Mouse (Mus musculus) intestine, embryonic 16.5 days (tissue): Measurements from ENCODE around the gene Glo1. TPM values are rescaled to one million over a fixed set of nuclear protein-coding genes. Genes with fewer than 3 reads are reported as not detected.
A peak's percentile ranks its signal among the peaks of the same experiment; 100 is the strongest.

Experiments used
- ATAC-seq: fragments of 200-750 bp; cut with Nextera tagmentation; 2 replicates; pipeline ENCODE4 v1.8.0; 2017; ENCODE audit warnings: moderate TSS enrichment, moderate library complexity
- H3K27ac ChIP-seq: fragments of 300-500 bp; sonication (generic); 2 replicates; pipeline ENCODE4 v1.5.1; 2014; ENCODE audit warnings: mild to moderate bottlenecking, low read length
- H3K27me3 ChIP-seq: fragments of 300-500 bp; sonication (generic); replicated peaks from 2 replicates; pipeline ENCODE4 v1.6.1; 2014; ENCODE audit warnings: low read length, control low read depth, mixed read lengths; ENCODE audit not compliant: control insufficient read depth, insufficient read depth
- H3K36me3 ChIP-seq: fragments of 300-500 bp; sonication (generic); 2 replicates; pipeline ENCODE4 v1.6.1; 2014; ENCODE audit warnings: low read length, control low read depth; ENCODE audit not compliant: control insufficient read depth, insufficient read depth
- H3K4me1 ChIP-seq: fragments of 300-500 bp; sonication (generic); 2 replicates; pipeline ENCODE4 v1.6.1; 2014; ENCODE audit warnings: low read length, control low read depth, mixed read lengths; ENCODE audit not compliant: control insufficient read depth, insufficient read depth
- H3K4me2 ChIP-seq: fragments of 300-500 bp; sonication (generic); 2 replicates; pipeline ENCODE4 v1.6.1; 2014; ENCODE audit warnings: low read depth, low read length, control low read depth
- H3K4me3 ChIP-seq: fragments of 300-500 bp; sonication (generic); 2 replicates; pipeline ENCODE4 v1.5.1; 2014; ENCODE audit warnings: mild to moderate bottlenecking, low read length
- H3K9ac ChIP-seq: fragments of 300-500 bp; sonication (generic); 2 replicates; pipeline ENCODE4 v1.6.1; 2014; ENCODE audit warnings: low read depth, low read length
- H3K9me3 ChIP-seq: fragments of 300-500 bp; sonication (generic); 2 replicates; pipeline ENCODE4 v1.6.1; 2016; ENCODE audit warnings: low read length, control low read depth; ENCODE audit not compliant: control insufficient read depth
- WGBS: fragments of 180-500 bp; shearing (Covaris S2); extraction: QIAGEN DNeasy Blood & Tissue Kit; methylation state at CpG from one replicate; pipeline ENCODE4 v1.1.7; 2014; 5-methylcytosine and 5-hydroxymethylcytosine counted together
- polyA plus RNA-seq: library from polyadenylated mRNA; unstranded; fragments of >200 nt; fragmentation: Nextera tagmentation; extraction: Ambion mirVana; gene quantifications from 2 replicates; pipeline ENCODE4 v1.2.1, GENCODE M21; 2015

Gene Glo1
- polyA plus RNA-seq, 1 experiment from 2014 or later = 240 TPM

DNA sequence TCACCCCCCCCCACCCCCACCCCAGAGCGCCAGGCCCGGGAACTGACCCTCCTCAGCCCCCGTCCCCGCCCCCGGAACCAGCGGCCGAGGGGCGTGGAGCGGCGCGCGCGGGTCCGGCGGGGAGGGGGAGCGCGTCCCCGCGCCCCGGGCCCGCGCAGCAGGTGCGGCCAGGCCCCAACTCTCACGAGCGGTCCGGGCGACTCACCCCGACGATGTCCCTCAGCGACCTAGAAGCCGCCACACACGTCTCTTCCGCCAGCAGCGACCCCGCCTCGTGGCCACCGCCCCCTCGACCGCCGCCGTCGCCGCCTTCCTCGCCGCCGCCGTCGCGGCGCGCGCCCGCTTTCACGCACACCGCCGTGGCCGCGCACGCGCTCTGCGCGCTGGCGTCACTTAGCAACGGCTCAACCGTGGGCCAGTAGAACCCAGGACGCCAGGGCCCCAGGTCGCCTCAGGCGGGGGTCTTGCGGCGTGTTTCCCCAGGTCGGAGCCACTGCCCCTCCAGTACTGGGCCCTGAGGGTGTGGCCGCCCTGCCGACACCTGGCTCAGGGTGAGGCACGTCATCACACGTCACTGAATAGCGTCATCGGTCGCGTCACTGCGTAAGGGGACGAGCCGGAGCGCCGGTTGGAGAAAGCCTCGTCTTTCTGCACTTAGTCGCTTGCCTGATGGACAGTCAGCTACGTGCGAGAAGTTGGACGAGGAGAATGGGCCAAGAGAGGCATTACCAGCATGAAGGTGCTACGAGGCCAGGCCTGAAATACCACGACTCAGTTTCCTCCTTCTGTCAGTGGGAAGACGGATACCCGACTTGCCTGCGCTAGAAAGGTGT lies 50.5 kb downstream of the Glo1 start, which contains the start of gene Btbd9:
Gene Btbd9 (minus strand): TSS at position 548 of the 833 bp plus-strand sequence.
- H3K9ac ChIP-seq = peak within 1 kb of the TSS; percentile 82
- peak within 1 kb of the TSS; percentile 78 for H3K4me2 ChIP-seq
- ATAC-seq = peak; percentile 90
- H3K9me3 ChIP-seq = no peaks in the 10 kb centered on the region
- no peaks in the 10 kb centered on the region for H3K36me3 ChIP-seq
- under 1% methylated on average over 88 of the region's 94 CpGs for WGBS
- peak within 1 kb of the TSS; percentile 88 for H3K4me3 ChIP-seq
- no peaks in the 10 kb centered on the region for H3K27me3 ChIP-seq
- peak within 1 kb of the TSS; percentile 84 for H3K27ac ChIP-seq
- peaks cover 8% of the 10 kb centered on the region; the same call in 1 of the 2 replicates for H3K4me1 ChIP-seq

DNA sequence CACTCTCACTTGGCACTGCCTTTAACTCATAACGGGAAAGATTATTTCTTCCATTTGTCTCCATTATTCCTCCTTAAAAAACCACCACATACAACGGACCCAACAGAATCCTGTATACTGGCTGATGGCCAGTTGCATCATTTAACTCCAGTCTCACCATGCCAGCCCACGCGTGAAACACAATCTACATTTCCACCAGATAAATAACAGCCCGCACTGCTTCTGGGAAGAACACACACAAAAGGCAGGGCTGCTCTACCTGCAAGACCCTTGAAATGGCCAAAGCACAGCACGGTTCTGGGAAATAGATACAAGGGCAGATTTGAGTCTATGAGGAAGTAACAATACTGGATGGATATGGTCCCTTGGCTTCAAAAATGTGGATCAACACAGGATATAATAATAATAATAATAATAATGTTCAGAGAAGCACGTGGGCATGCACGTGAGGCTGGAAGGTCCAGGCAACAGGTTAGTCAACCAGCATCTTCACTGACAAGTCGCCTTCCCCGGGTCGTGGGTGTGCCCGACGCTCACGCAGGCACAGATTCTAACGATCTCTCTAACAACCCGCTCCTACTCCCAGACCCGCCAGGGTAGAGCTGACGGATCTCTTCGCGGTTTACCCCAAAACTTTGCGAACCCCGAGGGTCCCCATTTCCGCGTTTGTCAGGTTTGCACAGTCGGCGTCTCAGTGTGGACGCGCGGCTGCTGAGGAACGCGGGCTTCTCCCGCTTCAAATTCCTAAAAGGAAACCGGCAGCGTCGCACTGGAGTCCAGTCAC lies 51.4 kb downstream of the Glo1 start:
- H3K36me3 ChIP-seq = no peaks in the 10 kb centered on the region
- no peaks in the 10 kb centered on the region for H3K27me3 ChIP-seq
- ATAC-seq = no peak; the same call in none of the 2 replicates
- H3K4me3 ChIP-seq = peak overlapping the region; percentile 88
- no peaks in the 10 kb centered on the region for H3K9me3 ChIP-seq
- H3K27ac ChIP-seq = peak overlapping the region; percentile 84
- H3K4me1 ChIP-seq = peaks cover 12% of the 10 kb centered on the region
- H3K9ac ChIP-seq = peak overlapping the region; percentile 82
- 5% methylated on average over 35 of the region's 35 CpGs for WGBS
- peak overlapping the region; percentile 78 for H3K4me2 ChIP-seq

GRCm38 (mm10) chr17:30574783-30575075 lies 51.9 kb downstream of the Glo1 start:
- no peak for ATAC-seq
- Histone ChIP-seq H3K4me2 (peak overlapping the region; percentile 78), H3K27me3 (no peaks in the 10 kb centered on the region), H3K4me1 (peaks cover 15% of the 10 kb centered on the region), H3K9me3 (no peaks in the 10 kb centered on the region), H3K36me3 (no peaks in the 10 kb centered on the region), H3K9ac (no peak overlapping the region), H3K4me3 (no peak overlapping the region), H3K27ac (no peak overlapping the region)
- 70% methylated on average over 8 of the region's 8 CpGs for WGBS

DNA sequence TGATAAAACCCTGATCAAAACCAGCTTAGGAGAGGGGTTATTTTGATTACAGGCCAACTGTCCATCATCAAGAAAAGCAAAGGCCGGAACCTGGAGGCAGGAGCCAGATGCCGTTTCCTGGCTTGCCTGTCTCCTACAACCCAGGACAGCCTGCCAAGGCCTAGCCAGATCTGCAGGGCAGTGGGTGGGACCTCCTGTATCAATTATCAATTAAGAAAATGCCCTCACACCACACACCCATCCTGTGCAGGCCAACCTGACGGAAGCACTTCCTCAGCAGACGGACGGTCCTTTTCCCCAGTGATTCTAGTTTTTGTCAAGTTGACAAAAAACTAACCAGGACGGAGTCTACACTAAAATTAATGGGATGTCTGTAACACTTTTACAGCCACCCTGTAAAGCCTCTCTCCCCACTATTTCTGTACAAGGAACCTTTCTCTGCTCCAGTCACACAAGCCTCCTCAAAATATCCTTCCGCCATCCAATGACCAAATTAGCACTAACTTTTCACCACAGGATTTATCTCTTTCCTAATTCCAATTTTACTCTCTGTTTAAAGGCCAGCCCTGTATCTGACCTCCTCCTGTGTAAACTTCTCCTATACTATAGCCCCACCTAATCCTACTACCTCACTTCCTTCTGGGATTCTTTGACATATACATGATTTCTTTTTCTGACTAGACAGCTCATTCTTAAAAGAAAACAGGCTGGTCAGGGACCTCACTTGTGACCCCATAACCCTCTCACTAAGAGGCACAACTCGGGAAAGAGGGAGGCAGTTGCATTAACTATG lies 52.5 kb downstream of the Glo1 start:
- ATAC-seq = no peak
- H3K27me3 ChIP-seq = no peaks in the 10 kb centered on the region
- WGBS = 66% methylated on average over 8 of the region's 8 CpGs
- H3K9me3 ChIP-seq = no peaks in the 10 kb centered on the region
- H3K9ac ChIP-seq = no peak overlapping the region
- no peaks in the 10 kb centered on the region for H3K36me3 ChIP-seq
- H3K27ac ChIP-seq = no peak overlapping the region
- peaks cover 15% of the 10 kb centered on the region for H3K4me1 ChIP-seq
- H3K4me3 ChIP-seq = no peak overlapping the region
- H3K4me2 ChIP-seq = no peak overlapping the region

GRCm38 (mm10) chr17:30570971-30571370 lies 55.7 kb downstream of the Glo1 start:
- peaks cover 10% of the 10 kb centered on the region for H3K4me1 ChIP-seq
- no peak overlapping the region for H3K9ac ChIP-seq
- H3K4me3 ChIP-seq = no peak overlapping the region
- no peak overlapping the region for H3K27ac ChIP-seq
- no peak for ATAC-seq
- no peak overlapping the region for H3K4me2 ChIP-seq
- H3K36me3 ChIP-seq = no peaks in the 10 kb centered on the region
- 45% methylated on average over 3 of the region's 3 CpGs for WGBS
- no peaks in the 10 kb centered on the region for H3K27me3 ChIP-seq
- no peaks in the 10 kb centered on the region for H3K9me3 ChIP-seq

- H3K27me3 ChIP-seq = no peaks in the 10 kb centered on the region
- no peak overlapping the region for H3K4me2 ChIP-seq
- H3K9me3 ChIP-seq = no peaks in the 10 kb centered on the region
- no peak overlapping the region for H3K9ac ChIP-seq
- 0 out of 2 replicates have a peak overlapping the region, but pooled peaks have one; percentile 19 for H3K27ac ChIP-seq
- H3K36me3 ChIP-seq = no peaks in the 10 kb centered on the region
- 33% methylated on average over 8 of the region's 8 CpGs for WGBS
- H3K4me1 ChIP-seq = peaks cover 9% of the 10 kb centered on the region
- peak; percentile 77 for ATAC-seq
- H3K4me3 ChIP-seq = no peak overlapping the region
Observed at GRCm38 (mm10) chr17:30570173-30570572, 56.5 kb downstream of the Glo1 start.

GRCm38 (mm10) chr17:30568473-30568872 lies 58.2 kb downstream of the Glo1 start:
- H3K36me3 ChIP-seq = no peaks in the 10 kb centered on the region
- H3K27ac ChIP-seq = no peak overlapping the region
- ATAC-seq = peak; percentile 61
- no peak overlapping the region for H3K4me3 ChIP-seq
- H3K9me3 ChIP-seq = no peaks in the 10 kb centered on the region
- H3K27me3 ChIP-seq = no peaks in the 10 kb centered on the region
- no peak overlapping the region for H3K4me2 ChIP-seq
- no peak overlapping the region for H3K9ac ChIP-seq
- H3K4me1 ChIP-seq = peaks cover 7% of the 10 kb centered on the region

- WGBS = 86% methylated on average over 7 of the region's 7 CpGs
- H3K4me2 ChIP-seq = no peak overlapping the region
- H3K27ac ChIP-seq = no peak overlapping the region
- H3K4me3 ChIP-seq = no peak overlapping the region
- no peak overlapping the region for H3K9ac ChIP-seq
- peaks cover under 1% of the 10 kb centered on the region; the same call in 1 of the 2 replicates for H3K4me1 ChIP-seq
- H3K36me3 ChIP-seq = no peaks in the 10 kb centered on the region
- H3K9me3 ChIP-seq = no peaks in the 10 kb centered on the region
- no peak for ATAC-seq
- no peaks in the 10 kb centered on the region for H3K27me3 ChIP-seq
Observed at GRCm38 (mm10) chr17:30564971-30565370, 61.7 kb downstream of the Glo1 start.

DNA sequence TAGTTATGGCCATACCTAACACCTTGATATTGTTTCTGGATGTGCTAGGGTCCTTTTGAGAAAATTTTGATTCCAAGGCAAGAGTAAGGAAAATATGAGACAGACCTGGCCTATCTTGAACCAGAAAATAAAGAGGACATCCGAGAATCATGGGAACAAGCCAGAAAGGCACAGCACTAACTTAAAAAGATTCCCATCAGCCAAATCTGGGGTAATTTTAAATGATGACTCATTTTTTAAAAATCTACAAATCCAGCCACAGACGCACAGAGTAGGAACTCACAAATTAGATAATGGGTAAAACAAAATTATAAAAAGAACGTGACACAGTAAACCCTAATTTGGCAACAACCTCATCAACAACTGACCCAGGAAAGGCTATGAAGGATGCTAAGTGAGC lies 62.3 kb downstream of the Glo1 start:
- H3K36me3 ChIP-seq = no peaks in the 10 kb centered on the region
- no peaks in the 10 kb centered on the region for H3K27me3 ChIP-seq
- no peak overlapping the region for H3K4me2 ChIP-seq
- no peak overlapping the region for H3K27ac ChIP-seq
- H3K4me1 ChIP-seq = no peaks in the 10 kb centered on the region
- no peak overlapping the region for H3K9ac ChIP-seq
- H3K9me3 ChIP-seq = no peaks in the 10 kb centered on the region
- ATAC-seq = no peak
- WGBS = 77% methylated on average over 3 of the region's 3 CpGs
- no peak overlapping the region for H3K4me3 ChIP-seq
